ENCODE assay signal across 7 mouse cellular contexts in the genomic region with DNA sequence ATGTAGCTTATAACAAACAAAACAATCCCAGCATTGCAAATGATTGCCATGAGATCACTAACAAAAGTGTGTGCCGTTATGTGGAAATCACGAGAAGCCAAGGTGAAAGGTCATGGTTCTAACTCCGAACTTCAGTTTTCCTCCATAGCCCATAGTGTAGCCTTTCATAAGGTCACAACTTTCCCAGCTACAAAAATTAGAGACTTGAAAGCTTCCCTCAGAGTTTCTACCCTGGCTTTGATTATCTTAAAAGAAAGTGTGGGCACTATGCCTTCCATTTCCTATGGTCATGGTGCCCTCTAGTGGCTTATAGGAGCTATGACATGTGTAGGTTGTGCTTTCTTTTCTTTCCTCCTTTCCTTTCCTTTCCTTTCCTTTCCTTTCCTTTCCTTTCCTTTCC.
DNase-seq lines count a peak whose midpoint lies in the region; TF ChIP-seq lines count a peak whose summit lies in the region.

No protein-coding gene starts in this region.

- no peak for TF ChIP-seq POLR2A in testis, adult 2 months (IDR thresholded peaks at IDR 0.05; ENCODE audit: control insufficient read depth, low read depth, low read length)

- no peak for DNase-seq in testis, postnatal 14 days (ENCODE audit: low spot score)
- DNase-seq in induced T-regulatory cell, adult 2 months (ENCODE audit: low read depth): peak; percentile 68
- DNase-seq in splenic B cell, adult 2 months (ENCODE audit: low read depth, low spot score): peak; percentile 61
- DNase-seq in kidney, postnatal 4 days: no peak
- DNase-seq in left cerebral cortex, adult 9 months (ENCODE audit: low spot score in 2 of 2): no peak

- H3K27me3 ChIP-seq in testis, adult 2 months (ENCODE audit: control insufficient read depth, insufficient read depth, low read length): no peaks in the 10 kb centered on the region
- H3K27me3 ChIP-seq in splenic B cell, adult 2 months (ENCODE audit: control insufficient read depth, insufficient read depth, low read length, poor library complexity, severe bottlenecking): no peaks in the 10 kb centered on the region

- no peaks in the 10 kb centered on the region for H3K36me3 ChIP-seq in testis, adult 2 months (ENCODE audit: control insufficient read depth, insufficient read depth, low read length)
- H3K36me3 ChIP-seq in splenic B cell, adult 2 months (ENCODE audit: control insufficient read depth, insufficient read depth, low read length, poor library complexity, severe bottlenecking): no peaks in the 10 kb centered on the region

- TF ChIP-seq CTCF in testis, adult 2 months (IDR thresholded peaks at IDR 0.05; ENCODE audit: control insufficient read depth, insufficient read depth, insufficient replicate concordance, low read depth, low read length): peak; percentile 47; the same call in 1 of the 2 replicates

- H3K27ac ChIP-seq in testis, adult 2 months (ENCODE audit: control insufficient read depth, insufficient read depth, low read depth, low read length): no peak overlapping the region
- H3K27ac ChIP-seq in brown adipose tissue, adult 24 weeks (replicated peaks; ENCODE audit: low read depth, low read length): 0 out of 2 replicates have a peak overlapping the region, but pooled peaks have one; percentile 12

- no peak overlapping the region; the same call in 1 of the 2 replicates for H3K4me3 ChIP-seq in testis, adult 2 months (ENCODE audit: control insufficient read depth, low read depth, low read length)
- H3K4me3 ChIP-seq in brown adipose tissue, adult 24 weeks (ENCODE audit: insufficient read depth, low read depth, low read length): peak overlapping the region; percentile 25; the same call in 1 of the 2 replicates

- no peaks in the 10 kb centered on the region for H3K4me1 ChIP-seq in testis, adult 2 months (ENCODE audit: control insufficient read depth, insufficient read depth, low read length)
- H3K4me1 ChIP-seq in brown adipose tissue, adult 24 weeks (ENCODE audit: control insufficient read depth, insufficient read depth, insufficient read length, low read length): peaks cover 6% of the 10 kb centered on the region

Comparison
In these comparisons a context has a peak if more than half of its experiments do, and no peak if none do; other contexts are left out.
1. DNase-seq: peak in induced T-regulatory cell, adult 2 months (single experiment) and splenic B cell, adult 2 months (single experiment); none in testis, postnatal 14 days (single experiment), kidney, postnatal 4 days (0 of 2) and left cerebral cortex, adult 9 months (0 of 2).